Comparison of ENCODE assay signal across 18 mouse cellular contexts in genomic region chr8:109245526-109245925, GRCm38 (mm10).
DNase-seq lines count a peak whose midpoint lies in the region; ATAC-seq lines count a peak whose summit lies in the region.
"Had no signal": no experiment of that assay in that cellular context is flagged by ENCODE, and none has a peak within 500 bp of the region (broad histone marks: within the 10 kb centered on the region; RNA-seq: fewer than 3 reads in every experiment).

No protein-coding gene starts in this region.

- no peak for ATAC-seq in hindbrain, embryonic 13.5 days (ENCODE audit: low FRiP score)
- ATAC-seq in forebrain, embryonic 16.5 days: peak; percentile 43
- no peak for ATAC-seq in hindbrain, embryonic 15.5 days (ENCODE audit: low FRiP score, low read depth)
- ATAC-seq in neural tube, embryonic 14.5 days (ENCODE audit: low read depth): no peak
- no peak for ATAC-seq in intestine, embryonic 15.5 days

- peak overlapping the region; percentile 57 for H3K4me2 ChIP-seq in hindbrain, embryonic 13.5 days
- H3K4me2 ChIP-seq in forebrain, embryonic 16.5 days (ENCODE audit: low read length): peak overlapping the region; percentile 49
- peak overlapping the region; percentile 55 for H3K4me2 ChIP-seq in hindbrain, embryonic 15.5 days
- peak overlapping the region; percentile 59 for H3K4me2 ChIP-seq in neural tube, embryonic 14.5 days (ENCODE audit: low read depth, low read length)
- H3K4me2 ChIP-seq in intestine, embryonic 15.5 days (replicated peaks): no peak overlapping the region
- H3K4me2 ChIP-seq: limb, embryonic 13.5 days; liver, embryonic 13.5 days; midbrain, embryonic 12.5 days had no signal

- 51% methylated on average over 8 of the region's 8 CpGs for WGBS in hindbrain, embryonic 13.5 days
- 87% methylated on average over 8 of the region's 8 CpGs for WGBS in hindbrain, embryonic 10.5 days
- WGBS in forebrain, embryonic 16.5 days: 37% methylated on average over 8 of the region's 8 CpGs
- 43% methylated on average over 8 of the region's 8 CpGs for WGBS in hindbrain, embryonic 15.5 days
- WGBS in neural tube, embryonic 14.5 days: 28% methylated on average over 8 of the region's 8 CpGs
- 70% methylated on average over 8 of the region's 8 CpGs for WGBS in intestine, embryonic 15.5 days

- H3K9ac ChIP-seq in hindbrain, embryonic 13.5 days: peak overlapping the region; percentile 58; the same call in 1 of the 2 replicates
- H3K9ac ChIP-seq in forebrain, embryonic 16.5 days (replicated peaks; ENCODE audit: low read depth, low read length): 0 out of 2 replicates have a peak overlapping the region, but pooled peaks have one; percentile 17
- 0 out of 2 replicates have a peak overlapping the region, but pooled peaks have one; percentile 25 for H3K9ac ChIP-seq in hindbrain, embryonic 15.5 days
- H3K9ac ChIP-seq in neural tube, embryonic 14.5 days (replicated peaks; ENCODE audit: low read depth, low read length): peak overlapping the region; percentile 39; the same call in 1 of the 2 replicates
- no peak overlapping the region for H3K9ac ChIP-seq in intestine, embryonic 15.5 days
- H3K9ac ChIP-seq: limb, embryonic 13.5 days; liver, embryonic 13.5 days; midbrain, embryonic 12.5 days had no signal

- H3K27ac ChIP-seq in hindbrain, embryonic 13.5 days: peak overlapping the region; percentile 25
- no peak overlapping the region for H3K27ac ChIP-seq in hindbrain, embryonic 10.5 days
- H3K27ac ChIP-seq in forebrain, embryonic 16.5 days (ENCODE audit: low read length): no peak overlapping the region
- H3K27ac ChIP-seq in hindbrain, embryonic 15.5 days (replicated peaks): no peak overlapping the region
- H3K27ac ChIP-seq in neural tube, embryonic 14.5 days (ENCODE audit: low read depth, low read length): no peak overlapping the region
- no peak overlapping the region for H3K27ac ChIP-seq in intestine, embryonic 15.5 days
- H3K27ac ChIP-seq: limb, embryonic 13.5 days; liver, embryonic 13.5 days; macrophage; midbrain, embryonic 12.5 days had no signal

- no peak for DNase-seq in hindbrain, embryonic 10.5 days (ENCODE audit: low spot score)
- no peak for DNase-seq in adrenal gland, adult 18-20 months (ENCODE audit: low spot score in 2 of 2)
- DNase-seq: adrenal gland, adult 2 months; cerebellum, adult 9-11 months; gastrocnemius, postnatal 36 days; kidney, adult 18-20 months; kidney, postnatal 10 days; layer of hippocampus, postnatal 36 days; liver, embryonic 13.5 days; right cerebral cortex, postnatal 4 days had no signal

- H3K36me3 ChIP-seq in hindbrain, embryonic 13.5 days: peaks cover 2% of the 10 kb centered on the region
- no peaks in the 10 kb centered on the region for H3K36me3 ChIP-seq in hindbrain, embryonic 10.5 days
- H3K36me3 ChIP-seq in forebrain, embryonic 16.5 days (ENCODE audit: control insufficient read depth, insufficient read depth): no peaks in the 10 kb centered on the region
- no peaks in the 10 kb centered on the region for H3K36me3 ChIP-seq in hindbrain, embryonic 15.5 days
- H3K36me3 ChIP-seq in neural tube, embryonic 14.5 days (ENCODE audit: control insufficient read depth, insufficient read depth, low read length): no peaks in the 10 kb centered on the region
- H3K36me3 ChIP-seq in intestine, embryonic 15.5 days: no peaks in the 10 kb centered on the region
- H3K36me3 ChIP-seq: limb, embryonic 13.5 days; liver, embryonic 13.5 days; midbrain, embryonic 12.5 days had no signal

- peak overlapping the region; percentile 49 for H3K4me3 ChIP-seq in hindbrain, embryonic 13.5 days
- no peak overlapping the region for H3K4me3 ChIP-seq in hindbrain, embryonic 10.5 days
- H3K4me3 ChIP-seq in forebrain, embryonic 16.5 days (replicated peaks; ENCODE audit: low read length): peak overlapping the region; percentile 34
- H3K4me3 ChIP-seq in hindbrain, embryonic 15.5 days: peak overlapping the region; percentile 49
- peak overlapping the region; percentile 30 for H3K4me3 ChIP-seq in neural tube, embryonic 14.5 days (ENCODE audit: low read depth, low read length)
- no peak overlapping the region for H3K4me3 ChIP-seq in intestine, embryonic 15.5 days (replicated peaks)
- H3K4me3 ChIP-seq: limb, embryonic 13.5 days; liver, embryonic 13.5 days; midbrain, embryonic 12.5 days had no signal

- H3K4me1 ChIP-seq in hindbrain, embryonic 13.5 days (replicated peaks): peaks cover 25% of the 10 kb centered on the region
- 0 out of 2 replicates have a peak, but pooled peaks cover 4% of the 10 kb centered on the region for H3K4me1 ChIP-seq in hindbrain, embryonic 10.5 days (replicated peaks)
- H3K4me1 ChIP-seq in forebrain, embryonic 16.5 days (replicated peaks; ENCODE audit: control insufficient read depth, insufficient read depth, low read length): peaks cover 17% of the 10 kb centered on the region; the same call in 1 of the 2 replicates
- peaks cover 4% of the 10 kb centered on the region; the same call in 1 of the 2 replicates for H3K4me1 ChIP-seq in hindbrain, embryonic 15.5 days (replicated peaks)
- H3K4me1 ChIP-seq in neural tube, embryonic 14.5 days (ENCODE audit: control insufficient read depth, insufficient read depth, low read length): peaks cover 5% of the 10 kb centered on the region; the same call in 1 of the 2 replicates
- H3K4me1 ChIP-seq in intestine, embryonic 15.5 days (replicated peaks): no peaks in the 10 kb centered on the region
- H3K4me1 ChIP-seq: limb, embryonic 13.5 days; liver, embryonic 13.5 days had no signal

- no peaks in the 10 kb centered on the region for H3K27me3 ChIP-seq in hindbrain, embryonic 13.5 days
- H3K27me3 ChIP-seq in hindbrain, embryonic 10.5 days (ENCODE audit: insufficient read depth, poor library complexity, severe bottlenecking): no peaks in the 10 kb centered on the region
- H3K27me3 ChIP-seq in forebrain, embryonic 16.5 days (replicated peaks; ENCODE audit: control insufficient read depth, insufficient read depth, low read length): 0 out of 2 replicates have a peak, but pooled peaks cover 5% of the 10 kb centered on the region
- H3K27me3 ChIP-seq in hindbrain, embryonic 15.5 days: no peaks in the 10 kb centered on the region
- no peaks in the 10 kb centered on the region for H3K27me3 ChIP-seq in neural tube, embryonic 14.5 days (ENCODE audit: control insufficient read depth, insufficient read depth, low read length)
- H3K27me3 ChIP-seq in intestine, embryonic 15.5 days (replicated peaks): no peaks in the 10 kb centered on the region
- H3K27me3 ChIP-seq: limb, embryonic 13.5 days; liver, embryonic 13.5 days; midbrain, embryonic 12.5 days had no signal

- H3K9me3 ChIP-seq in hindbrain, embryonic 13.5 days: no peaks in the 10 kb centered on the region
- no peaks in the 10 kb centered on the region for H3K9me3 ChIP-seq in hindbrain, embryonic 10.5 days
- no peaks in the 10 kb centered on the region for H3K9me3 ChIP-seq in forebrain, embryonic 16.5 days (ENCODE audit: control insufficient read depth, low read length)
- H3K9me3 ChIP-seq in hindbrain, embryonic 15.5 days: no peaks in the 10 kb centered on the region
- no peaks in the 10 kb centered on the region for H3K9me3 ChIP-seq in neural tube, embryonic 14.5 days (ENCODE audit: control insufficient read depth, low read length)
- H3K9me3 ChIP-seq in intestine, embryonic 15.5 days: no peaks in the 10 kb centered on the region
- H3K9me3 ChIP-seq: limb, embryonic 13.5 days; liver, embryonic 13.5 days; midbrain, embryonic 12.5 days had no signal

Comparison
In these comparisons a context has a peak if more than half of its experiments do, and no peak if none do; other contexts are left out.
1. H3K4me3 ChIP-seq: peak in hindbrain, embryonic 13.5 days (single experiment), forebrain, embryonic 16.5 days (single experiment), hindbrain, embryonic 15.5 days (single experiment) and neural tube, embryonic 14.5 days (single experiment); none in hindbrain, embryonic 10.5 days (single experiment) and intestine, embryonic 15.5 days (single experiment).